Mouse (Mus musculus) hindbrain, embryonic 14.5 days (tissue): ENCODE data around the gene Wdhd1. TPM values are rescaled to one million over a fixed set of nuclear protein-coding genes. Genes with fewer than 3 reads are reported as not detected.
A peak's percentile ranks its signal among the peaks of the same experiment; 100 is the strongest.
"Not testable (repeated sequence)": the region's sequence is repeated elsewhere in the genome, so short reads cannot be mapped to it uniquely, and the experiment has no call there.

Experiments used
- ATAC-seq: fragments of 200-750 bp; cut with Nextera tagmentation; 2 replicates; pipeline ENCODE4 v1.8.0; 2017; ENCODE audit warnings: moderate number of reproducible peaks, mild to moderate bottlenecking, moderate TSS enrichment, moderate library complexity; ENCODE audit not compliant: low FRiP score
- DNase-seq: peaks from one replicate; pipeline ENCODE4 v3.0.0-alpha.2; 2015; ENCODE audit warnings: low spot score
- H3K27ac ChIP-seq: fragments of 300-500 bp; sonication (generic); 2 replicates; pipeline ENCODE4 v1.5.1; 2014; ENCODE audit warnings: mild to moderate bottlenecking, moderate library complexity
- H3K27me3 ChIP-seq: fragments of 300-500 bp; sonication (generic); 2 replicates; pipeline ENCODE4 v1.6.1; 2014; ENCODE audit warnings: mild to moderate bottlenecking, low read length, mixed read lengths; ENCODE audit not compliant: control insufficient read depth, insufficient read depth
- H3K36me3 ChIP-seq: fragments of 300-500 bp; sonication (generic); replicated peaks from 2 replicates; pipeline ENCODE4 v1.6.1; 2014; ENCODE audit not compliant: control insufficient read depth, insufficient read depth
- H3K4me1 ChIP-seq: fragments of 300-500 bp; sonication (generic); replicated peaks from 2 replicates; pipeline ENCODE4 v1.6.1; 2014; ENCODE audit warnings: antibody characterized with exemption, low read length, mixed read lengths; ENCODE audit not compliant: control insufficient read depth, insufficient read depth
- H3K4me2 ChIP-seq: fragments of 300-500 bp; sonication (generic); replicated peaks from 2 replicates; pipeline ENCODE4 v1.6.1; 2014; ENCODE audit warnings: mild to moderate bottlenecking, moderate library complexity
- H3K4me3 ChIP-seq: fragments of 300-500 bp; sonication (generic); replicated peaks from 2 replicates; pipeline ENCODE4 v1.5.1; 2014; ENCODE audit warnings: mild to moderate bottlenecking, low read length
- H3K9ac ChIP-seq: fragments of 300-500 bp; sonication (generic); 2 replicates; pipeline ENCODE4 v1.6.1; 2014
- H3K9me3 ChIP-seq: fragments of 300-500 bp; sonication (generic); 2 replicates; pipeline ENCODE4 v1.6.1; 2016; ENCODE audit warnings: low read length; ENCODE audit not compliant: control insufficient read depth
- WGBS: fragments of 180-500 bp; shearing (Covaris S2); extraction: QIAGEN DNeasy Blood & Tissue Kit; methylation state at CpG from one replicate; pipeline ENCODE4 v1.1.7; 2014; 5-methylcytosine and 5-hydroxymethylcytosine counted together
- polyA plus RNA-seq: library from polyadenylated mRNA; unstranded; fragments of >200 nt; fragmentation: Nextera tagmentation; extraction: Ambion mirVana; gene quantifications from 2 replicates; pipeline ENCODE4 v1.2.1, GENCODE M21; 2014

Wdhd1 gene
- polyA plus RNA-seq, result 15.0 and 15.6 TPM in 2 replicates

GRCm38 (mm10) chr14:47276637-47277393 is at the start of gene Wdhd1, which contains the start of gene Socs4:
Gene Wdhd1, minus strand, starts transcription at chr14:47276857.
Gene Socs4, plus strand, starts transcription at chr14:47276931.
- no peaks in the 10 kb centered on the region for H3K27me3 ChIP-seq
- H3K9ac ChIP-seq, result peak within 1 kb of the TSS; percentile 70
- peak; percentile 98 for ATAC-seq
- peak within 1 kb of the TSS; percentile 88 for H3K27ac ChIP-seq
- peak; percentile 95 for DNase-seq
- H3K4me1 ChIP-seq, result peaks cover 22% of the 10 kb centered on the region
- peaks cover 8% of the 10 kb centered on the region for H3K36me3 ChIP-seq
- peak within 1 kb of the TSS; percentile 70 for H3K4me2 ChIP-seq
- no peaks in the 10 kb centered on the region for H3K9me3 ChIP-seq
- under 1% methylated on average over 72 of the region's 77 CpGs for WGBS
- H3K4me3 ChIP-seq, result peak within 1 kb of the TSS; percentile 60

GRCm38 (mm10) chr14:47325965-47326761 is 49.5 kb upstream of the Wdhd1 start:
- 86% methylated on average over 9 of the region's 9 CpGs for WGBS
- Histone ChIP-seq H3K27ac (no peak overlapping the region), H3K27me3 (no peaks in the 10 kb centered on the region), H3K36me3 (peaks cover 10% of the 10 kb centered on the region), H3K4me2 (no peak overlapping the region), H3K4me3 (no peak overlapping the region), H3K9ac (no peak overlapping the region), H3K9me3 (no peaks in the 10 kb centered on the region), H3K4me1 (no peaks in the 10 kb centered on the region)
- ATAC-seq (no peak), DNase-seq (no peak)

- not testable (repeated sequence) for H3K4me1 ChIP-seq, H3K4me3 ChIP-seq, H3K9ac ChIP-seq, H3K27ac ChIP-seq, H3K27me3 ChIP-seq, H3K9me3 ChIP-seq, ATAC-seq, DNase-seq, H3K4me2 ChIP-seq
- peaks cover 26% of the 10 kb centered on the region for H3K36me3 ChIP-seq
- WGBS, result 99% methylated on average over 5 of the region's 8 CpGs
Observed at GRCm38 (mm10) chr14:47321581-47321980, 44.9 kb upstream of the Wdhd1 start.

GRCm38 (mm10) chr14:47319362-47319761 is 42.7 kb upstream of the Wdhd1 start:
- DNase-seq, result no peak
- Histone ChIP-seq H3K4me3 (no peak overlapping the region), H3K36me3 (peaks cover 39% of the 10 kb centered on the region), H3K9me3 (no peaks in the 10 kb centered on the region), H3K4me2 (no peak overlapping the region), H3K27ac (no peak overlapping the region), H3K9ac (no peak overlapping the region), H3K4me1 (no peaks in the 10 kb centered on the region), H3K27me3 (no peaks in the 10 kb centered on the region)
- ATAC-seq, result no peak
- WGBS, result 90% methylated on average over 5 of the region's 5 CpGs

- Histone ChIP-seq H3K27me3 (no peaks in the 10 kb centered on the region), H3K27ac (no peak overlapping the region), H3K4me3 (no peak overlapping the region), H3K9ac (no peak overlapping the region), H3K9me3 (no peaks in the 10 kb centered on the region), H3K4me2 (no peak overlapping the region), H3K4me1 (no peaks in the 10 kb centered on the region), H3K36me3 (peaks cover 61% of the 10 kb centered on the region)
- WGBS, result 92% methylated on average over 18 of the region's 18 CpGs
- DNase-seq (no peak), ATAC-seq (no peak)
Observed at GRCm38 (mm10) chr14:47310342-47311181, 33.9 kb upstream of the Wdhd1 start.

DNA sequence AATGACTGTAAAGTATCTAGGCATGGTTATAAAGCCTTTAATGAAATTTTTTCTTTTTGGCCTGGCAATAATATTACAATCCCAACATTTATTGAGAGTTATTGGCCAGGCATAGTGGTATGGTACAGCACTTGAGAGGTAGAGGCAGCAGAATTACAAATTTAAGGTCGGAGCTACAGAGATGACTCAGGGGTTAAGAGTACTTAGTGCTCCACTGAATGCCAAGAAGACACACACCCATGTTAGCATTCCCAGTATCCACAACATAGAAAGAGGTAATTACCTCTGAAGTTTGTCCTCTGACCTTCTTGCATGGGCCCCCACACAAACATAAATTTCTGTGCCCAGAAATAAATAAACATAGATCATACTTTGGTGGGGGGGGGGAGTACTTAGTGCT is 32.4 kb upstream of the Wdhd1 start:
- H3K36me3 ChIP-seq, result peaks cover 46% of the 10 kb centered on the region
- H3K27ac ChIP-seq, result no peak overlapping the region
- DNase-seq (no peak), ATAC-seq (no peak)
- no peaks in the 10 kb centered on the region for H3K4me1 ChIP-seq
- H3K27me3 ChIP-seq, result no peaks in the 10 kb centered on the region
- no peak overlapping the region for H3K9ac ChIP-seq
- H3K9me3 ChIP-seq, result no peaks in the 10 kb centered on the region
- 97% methylated on average over 1 of the region's 1 CpGs for WGBS
- no peak overlapping the region for H3K4me2 ChIP-seq
- H3K4me3 ChIP-seq, result no peak overlapping the region

GRCm38 (mm10) chr14:47307669-47308068 is 31.0 kb upstream of the Wdhd1 start:
- Histone ChIP-seq H3K9me3 (no peaks in the 10 kb centered on the region), H3K27ac (no peak overlapping the region), H3K27me3 (no peaks in the 10 kb centered on the region), H3K36me3 (peaks cover 33% of the 10 kb centered on the region), H3K4me1 (no peaks in the 10 kb centered on the region), H3K4me3 (no peak overlapping the region), H3K4me2 (no peak overlapping the region), H3K9ac (no peak overlapping the region)
- 94% methylated on average over 3 of the region's 3 CpGs for WGBS
- DNase-seq (no peak), ATAC-seq (no peak)

DNA sequence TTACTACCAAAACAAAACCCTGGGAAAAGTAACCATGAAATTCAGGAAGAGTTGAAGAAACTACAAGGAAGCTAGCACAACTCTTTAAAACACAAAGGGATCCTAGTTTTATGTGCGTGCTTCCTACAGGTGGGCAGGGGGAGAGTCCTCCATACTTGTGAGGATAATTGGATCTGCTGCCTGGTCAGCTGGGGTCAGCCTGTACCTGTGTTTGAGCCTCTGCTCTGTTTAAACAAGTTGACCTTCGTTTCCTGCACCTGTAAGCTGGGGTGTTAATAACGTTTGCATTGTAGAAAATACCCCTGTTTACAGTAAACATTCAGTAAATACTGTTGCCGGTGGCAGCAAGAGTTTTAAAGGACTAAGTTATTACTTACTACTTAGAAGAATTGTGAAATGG is 29.3 kb upstream of the Wdhd1 start:
- H3K4me1 ChIP-seq, result 0 out of 2 replicates have a peak, but pooled peaks cover 9% of the 10 kb centered on the region
- H3K9me3 ChIP-seq, result no peaks in the 10 kb centered on the region
- no peak overlapping the region for H3K4me3 ChIP-seq
- no peak overlapping the region for H3K9ac ChIP-seq
- WGBS, result 94% methylated on average over 4 of the region's 4 CpGs
- no peak for DNase-seq
- no peak for ATAC-seq
- no peak overlapping the region for H3K27ac ChIP-seq
- H3K36me3 ChIP-seq, result peaks cover 22% of the 10 kb centered on the region
- H3K4me2 ChIP-seq, result no peak overlapping the region
- no peaks in the 10 kb centered on the region for H3K27me3 ChIP-seq
